Mouse (Mus musculus) liver, embryonic 14 days (tissue): ENCODE results near the gene Mindy4. TPM values are rescaled to one million over a fixed set of nuclear protein-coding genes. Genes with fewer than 3 reads are reported as not detected.

Experiments
- polyA plus RNA-seq: library from polyadenylated mRNA; depleted of rRNA; stranded (reverse); fragments of >200 nt; gene quantifications from 2 replicates; pipeline ENCODE4 v1.2.3, GENCODE M21; 2012; rRNA removed

The Mindy4 gene
- 0.38 and 0.64 TPM in 2 replicates for polyA plus RNA-seq

DNA sequence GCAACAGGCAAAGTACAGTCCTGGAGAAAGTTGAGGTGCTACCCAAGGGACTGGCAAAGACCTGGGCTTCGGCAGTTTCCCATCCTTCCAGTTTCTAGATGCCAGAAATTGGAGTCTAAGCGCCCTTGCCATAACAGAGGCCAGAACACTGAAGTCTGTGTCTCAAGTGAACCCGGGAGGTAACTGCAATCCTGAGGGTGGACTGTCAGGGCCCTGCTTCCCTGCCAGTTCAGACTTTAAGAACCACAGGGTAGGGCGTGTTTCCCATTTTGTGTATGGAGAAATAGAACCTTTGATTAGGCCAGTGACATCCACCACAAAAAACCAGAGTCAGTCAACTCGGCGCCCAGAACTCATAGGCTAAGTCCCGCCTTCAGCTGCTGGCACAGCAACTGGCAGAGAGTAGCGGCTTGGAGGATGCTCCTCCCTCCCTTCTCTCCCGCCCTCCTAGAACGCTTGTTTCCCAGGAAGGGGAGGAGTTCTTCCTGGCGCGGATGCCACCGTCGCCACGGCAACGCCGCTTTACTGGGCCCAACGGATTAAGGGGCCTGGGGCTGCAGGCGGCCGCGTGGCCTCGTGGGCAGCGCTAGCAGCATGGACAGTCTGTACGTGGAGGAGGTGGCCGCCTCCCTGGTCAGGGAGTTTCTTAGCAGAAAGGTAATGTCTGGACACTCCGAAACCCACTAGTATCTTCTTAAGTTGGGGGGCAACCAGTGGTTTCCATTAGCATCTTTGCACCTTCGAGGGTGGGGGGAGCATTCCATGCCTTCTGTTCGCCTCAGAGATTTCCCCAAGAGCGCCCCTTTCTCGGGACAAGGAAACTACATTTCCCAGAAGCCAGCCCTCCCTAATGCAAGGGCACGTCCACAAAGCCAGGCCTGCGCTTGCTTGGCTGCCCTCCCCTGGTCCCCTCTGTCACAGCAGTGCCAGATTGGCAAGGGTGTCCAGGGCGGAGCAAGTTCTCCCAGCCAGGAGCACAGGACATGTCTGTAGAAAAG, at the start of gene Mindy4:
Gene Mindy4, plus strand, starts transcription at position 471 of the 998 bp plus-strand sequence.

DNA sequence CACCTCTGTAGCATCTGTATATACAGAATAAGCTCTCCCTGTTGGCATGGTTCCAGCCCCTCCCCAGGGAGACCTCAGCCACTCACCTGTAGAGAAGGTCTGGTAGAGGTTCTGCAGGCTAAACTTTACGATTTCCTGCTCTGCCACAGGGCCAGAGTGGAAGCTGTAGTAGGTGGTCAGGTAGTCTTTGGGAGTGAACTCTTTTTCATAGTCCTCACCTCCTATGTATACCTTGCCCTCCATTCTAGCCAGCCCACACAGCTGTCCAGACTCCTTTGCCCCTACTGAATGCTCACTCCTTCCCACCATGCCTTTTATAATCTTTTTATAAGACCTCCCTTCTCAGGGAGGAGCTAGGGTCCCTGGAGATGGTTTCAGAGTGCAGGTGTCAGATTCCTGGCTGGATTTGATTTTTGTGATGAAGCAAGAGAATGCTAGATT, 28.4 kb upstream of the Mindy4 start, which contains the start of gene Inmt:
Gene Inmt, minus strand, starts transcription at position 303 of the 441 bp plus-strand sequence.

DNA sequence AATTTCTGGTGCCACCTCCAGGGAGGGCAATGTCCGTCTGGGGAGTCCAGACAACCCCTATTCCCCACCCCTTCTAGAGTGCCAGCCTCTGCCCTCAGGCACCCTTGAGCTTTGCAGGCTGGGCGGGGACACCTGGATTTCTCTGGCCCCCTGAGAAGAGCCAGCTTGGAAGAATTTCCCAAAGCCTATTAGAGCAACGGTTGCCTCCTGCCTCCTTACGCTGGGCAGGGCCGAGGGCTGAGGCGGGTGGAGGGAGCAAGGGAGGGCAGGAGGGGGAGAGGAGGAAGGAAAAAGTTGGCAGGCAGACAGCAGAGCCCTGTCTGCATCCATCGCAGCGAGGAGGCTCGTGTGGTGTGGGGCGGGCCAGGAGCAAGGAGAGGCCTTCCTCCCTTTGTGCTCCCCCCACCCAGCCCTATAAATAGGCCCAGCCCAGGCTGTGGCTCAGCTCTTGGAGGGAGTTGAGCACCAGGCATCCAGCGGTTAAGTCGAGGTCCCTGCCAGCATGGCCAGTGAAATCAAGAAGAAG, 132.9 kb downstream of the Mindy4 start, which contains the start of gene Aqp1:
Gene Aqp1, plus strand, starts transcription at position 444 of the 526 bp plus-strand sequence.

Other genes starting within 250 kb of the Mindy4 start
- 1.4 and 2.0 TPM in 2 replicates for gene Nod1, start 230.8 kb upstream of the Mindy4 start, polyA plus RNA-seq
- 1.6 and 1.7 TPM in 2 replicates for gene Ggct, start 210.4 kb upstream of the Mindy4 start, polyA plus RNA-seq
- 56.8 and 58.8 TPM in 2 replicates for gene Gars, start 165.4 kb upstream of the Mindy4 start, polyA plus RNA-seq
- gene Crhr2, start 70.4 kb upstream of the Mindy4 start, polyA plus RNA-seq, result 0.71 and 0.80 TPM in 2 replicates
- gene Inmt, start 28.3 kb upstream of the Mindy4 start, polyA plus RNA-seq, result 0.14 and 0.15 TPM in 2 replicates
- 47.0 and 56.7 TPM in 2 replicates for gene Aqp1, start 133.0 kb downstream of the Mindy4 start, polyA plus RNA-seq
- gene Ghrhr, start 172.9 kb downstream of the Mindy4 start, polyA plus RNA-seq, result 0.01 and 0.02 TPM in 2 replicates
- gene Adcyap1r1, start 248.6 kb downstream of the Mindy4 start, polyA plus RNA-seq, result 0.01 and 0.08 TPM in 2 replicates